Mouse (Mus musculus): ENCODE data around the gene Gm3839.
"Not testable (repeated sequence)": the region's sequence is repeated elsewhere in the genome, so short reads cannot be mapped to it uniquely, and the experiment has no call there.

The Gm3839 gene

GRCm38 (mm10) chr14:11356626-11357025, at the start of gene Gm3839:
Gene Gm3839 (minus strand): TSS chr14:11356726.
- not testable (repeated sequence) for DNase-seq (ENCODE audit: low read depth, low spot score)

DNA sequence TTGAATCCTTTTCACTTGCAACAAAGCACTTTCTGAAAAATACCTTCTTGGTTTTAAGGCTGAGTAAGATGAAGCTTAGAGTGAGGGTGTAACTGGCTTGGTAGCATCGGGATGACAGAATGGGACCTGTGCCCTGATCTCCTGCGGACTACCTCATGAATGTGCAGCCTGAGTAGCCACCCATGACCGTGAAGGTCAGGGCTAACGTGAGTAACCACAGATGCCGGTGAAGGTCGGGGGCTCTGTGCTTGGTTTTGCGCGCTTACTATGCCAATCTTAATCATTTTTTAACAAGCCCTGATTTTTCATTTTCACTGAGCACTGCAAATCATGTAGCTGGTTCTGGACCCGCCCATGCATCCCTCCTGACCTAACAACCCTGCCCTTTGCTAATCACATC, 49.1 kb upstream of the Gm3839 start:
- no peak for DNase-seq (ENCODE audit: low read depth, low spot score)

DNA sequence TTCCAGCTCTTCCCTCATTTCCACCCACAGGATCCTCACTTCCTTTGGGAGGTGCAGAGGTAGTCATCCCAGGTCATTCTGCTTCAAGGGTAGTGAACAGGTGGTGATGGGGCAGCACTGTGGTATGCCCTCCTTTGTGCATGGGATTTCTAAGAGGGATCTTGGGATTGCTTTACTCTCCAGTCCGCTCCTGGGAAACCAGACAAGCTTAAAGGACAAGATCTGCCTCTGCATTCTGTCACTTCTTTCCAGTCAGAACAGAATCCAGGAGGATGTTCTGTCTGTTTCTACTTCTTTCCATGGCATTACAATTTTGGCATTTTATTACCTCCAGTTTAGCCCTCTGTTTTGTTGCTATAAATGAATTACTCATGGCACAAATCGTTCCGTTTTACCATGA, 21.3 kb upstream of the Gm3839 start:
- no peak for DNase-seq (ENCODE audit: low read depth, low spot score)

DNA sequence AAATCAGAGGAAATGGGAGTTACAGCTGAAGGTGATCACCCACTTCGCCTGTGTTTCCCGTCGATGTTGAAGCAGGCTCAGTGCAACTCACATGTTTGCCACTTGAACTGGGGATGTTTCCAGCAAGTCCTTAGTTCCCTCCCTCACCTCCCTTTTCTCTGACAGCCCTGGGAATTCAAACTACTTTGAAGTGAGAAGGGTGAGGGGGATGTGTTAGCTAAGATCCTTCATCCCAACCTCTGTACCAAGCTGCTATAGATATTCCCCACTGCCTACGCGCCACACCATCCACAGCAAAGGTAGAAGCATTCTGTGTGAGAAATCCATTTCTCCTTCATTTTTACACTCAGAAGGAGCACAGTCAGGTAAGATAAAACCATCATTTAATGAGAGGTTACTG, 18.7 kb upstream of the Gm3839 start:
- DNase-seq (ENCODE audit: low read depth, low spot score), result no peak

DNA sequence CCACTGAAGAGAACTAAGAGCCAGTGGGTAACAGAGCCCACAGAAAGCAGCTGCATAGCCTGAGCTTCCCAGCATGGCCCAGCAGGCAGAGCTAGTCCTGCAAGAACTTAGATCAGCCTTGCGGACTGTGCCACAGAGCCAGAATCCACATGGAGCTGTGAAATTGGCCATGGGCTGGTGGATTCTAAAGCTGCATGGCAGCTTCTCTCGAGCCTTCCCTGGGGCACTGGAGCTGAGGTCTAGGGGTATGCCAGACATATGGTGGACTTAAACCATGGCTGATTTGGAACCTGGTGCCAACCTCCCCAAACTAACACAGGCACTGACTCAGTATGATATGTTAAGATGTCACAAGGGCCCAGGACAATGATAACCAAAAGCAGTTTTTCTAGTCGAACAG, 10.4 kb downstream of the Gm3839 start:
- no peak for DNase-seq (ENCODE audit: low read depth, low spot score)

- DNase-seq (ENCODE audit: low read depth, low spot score), result peak; percentile 1
These were observed 26.5 kb downstream of the Gm3839 start for GRCm38 (mm10) chr14:11329993-11330392.

GRCm38 (mm10) chr14:11307079-11307478, 49.4 kb downstream of the Gm3839 start:
- peak; percentile 17 for DNase-seq (ENCODE audit: low read depth, low spot score)

GRCm38 (mm10) chr14:11287956-11288355, 68.6 kb downstream of the Gm3839 start:
- DNase-seq (ENCODE audit: low read depth, low spot score), result not testable (repeated sequence)

GRCm38 (mm10) chr14:11257161-11257705, 99.3 kb downstream of the Gm3839 start:
- no peak for DNase-seq (ENCODE audit: low read depth, low spot score)

GRCm38 (mm10) chr14:11248053-11248452, 108.5 kb downstream of the Gm3839 start:
- no peak for DNase-seq (ENCODE audit: low read depth, low spot score)

- no peak for DNase-seq (ENCODE audit: low read depth, low spot score)
These were observed 112.0 kb downstream of the Gm3839 start for GRCm38 (mm10) chr14:11244546-11244945.

DNA sequence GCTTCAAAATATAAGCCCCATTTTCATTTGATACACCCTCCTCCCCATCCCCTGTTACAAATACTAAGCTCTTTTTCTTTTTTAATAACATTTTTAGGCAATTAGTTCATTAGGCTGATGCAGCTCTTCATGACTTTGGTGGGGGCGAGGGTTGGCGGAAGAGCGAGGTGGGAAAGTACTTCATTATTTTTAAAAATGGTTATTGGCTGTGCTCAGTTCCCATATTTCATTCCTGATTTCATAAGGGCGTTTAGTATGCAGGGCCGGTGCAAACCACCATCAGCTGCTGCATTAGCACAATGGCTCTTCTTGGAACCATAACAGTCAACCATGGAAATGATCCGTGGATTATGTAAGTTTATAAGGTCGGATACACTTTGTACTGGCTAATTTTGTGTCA, 124.4 kb downstream of the Gm3839 start:
- DNase-seq (ENCODE audit: low read depth, low spot score), result no peak

Measured in 3T3-L1 (cell line).